Mouse (Mus musculus) hindbrain, embryonic 15.5 days (tissue): Measurements from ENCODE around the gene Ddb1. TPM values are rescaled to one million over a fixed set of nuclear protein-coding genes. Genes with fewer than 3 reads are reported as not detected.

ENCODE experiments used
- ATAC-seq: fragments of 200-750 bp; cut with Nextera tagmentation; 2 replicates; pipeline ENCODE4 v1.8.0; 2017; ENCODE audit warnings: low read depth, moderate number of reproducible peaks, moderate TSS enrichment; ENCODE audit not compliant: low FRiP score
- H3K27ac ChIP-seq: fragments of 300-500 bp; sonication (generic); replicated peaks from 2 replicates; pipeline ENCODE4 v1.5.1; 2015; ENCODE audit warnings: mild to moderate bottlenecking, inconsistent platforms
- H3K27me3 ChIP-seq: fragments of 300-500 bp; sonication (generic); 2 replicates; pipeline ENCODE4 v1.6.1; 2015; ENCODE audit warnings: control low read depth, inconsistent platforms
- H3K36me3 ChIP-seq: fragments of 300-500 bp; sonication (generic); 2 replicates; pipeline ENCODE4 v1.6.1; 2015; ENCODE audit warnings: control low read depth, inconsistent platforms
- H3K4me1 ChIP-seq: fragments of 300-500 bp; sonication (generic); replicated peaks from 2 replicates; pipeline ENCODE4 v1.6.1; 2015; ENCODE audit warnings: control low read depth, inconsistent platforms
- H3K4me2 ChIP-seq: fragments of 300-500 bp; sonication (generic); 2 replicates; pipeline ENCODE4 v1.6.1; 2015; ENCODE audit warnings: moderate library complexity, mild to moderate bottlenecking, inconsistent platforms
- H3K4me3 ChIP-seq: fragments of 300-500 bp; sonication (generic); 2 replicates; pipeline ENCODE4 v1.5.1; 2015; ENCODE audit warnings: mild to moderate bottlenecking, inconsistent platforms
- H3K9ac ChIP-seq: fragments of 300-500 bp; sonication (generic); 2 replicates; pipeline ENCODE4 v1.6.1; 2015; ENCODE audit warnings: inconsistent platforms
- H3K9me3 ChIP-seq: fragments of 300-500 bp; sonication (generic); 2 replicates; pipeline ENCODE4 v1.6.1; 2016; ENCODE audit warnings: control low read depth, inconsistent platforms
- WGBS: fragments of 180-500 bp; shearing (Covaris S2); methylation state at CpG from one replicate; pipeline ENCODE4 v1.1.7; 2015; 5-methylcytosine and 5-hydroxymethylcytosine counted together
- polyA plus RNA-seq: library from polyadenylated mRNA; unstranded; fragments of >200 nt; fragmentation: Nextera tagmentation; extraction: Ambion mirVana; gene quantifications from 2 replicates; pipeline ENCODE4 v1.2.1, GENCODE M21; 2015

The Ddb1 gene
- polyA plus RNA-seq, 1 experiment from 2014 or later = 221 TPM

GRCm38 (mm10) chr19:10640589-10641378, 35.7 kb downstream of the Ddb1 start:
- no peak for ATAC-seq
- Histone ChIP-seq H3K4me1 (no peaks in the 10 kb centered on the region), H3K27ac (no peak overlapping the region), H3K9ac (no peak overlapping the region), H3K9me3 (no peaks in the 10 kb centered on the region), H3K27me3 (no peaks in the 10 kb centered on the region), H3K4me3 (no peak overlapping the region), H3K4me2 (no peak overlapping the region), H3K36me3 (no peaks in the 10 kb centered on the region)
- WGBS = 54% methylated on average over 13 of the region's 13 CpGs

GRCm38 (mm10) chr19:10645616-10646015, 40.5 kb downstream of the Ddb1 start:
- Histone ChIP-seq H3K4me2 (no peak overlapping the region), H3K9ac (no peak overlapping the region), H3K27me3 (no peaks in the 10 kb centered on the region), H3K27ac (no peak overlapping the region), H3K4me3 (no peak overlapping the region), H3K36me3 (no peaks in the 10 kb centered on the region), H3K4me1 (no peaks in the 10 kb centered on the region), H3K9me3 (no peaks in the 10 kb centered on the region)
- no peak for ATAC-seq
- WGBS = 84% methylated on average over 2 of the region's 2 CpGs

- Histone ChIP-seq H3K27ac (no peak overlapping the region), H3K27me3 (no peaks in the 10 kb centered on the region), H3K9ac (no peak overlapping the region), H3K4me3 (no peak overlapping the region), H3K9me3 (no peaks in the 10 kb centered on the region), H3K4me2 (no peak overlapping the region), H3K36me3 (no peaks in the 10 kb centered on the region), H3K4me1 (no peaks in the 10 kb centered on the region)
- 79% methylated on average over 8 of the region's 8 CpGs for WGBS
- no peak for ATAC-seq
Observed at GRCm38 (mm10) chr19:10648156-10648555, 43.0 kb downstream of the Ddb1 start.

GRCm38 (mm10) chr19:10656058-10656457, 50.9 kb downstream of the Ddb1 start:
- Histone ChIP-seq H3K9me3 (no peaks in the 10 kb centered on the region), H3K4me3 (no peak overlapping the region), H3K9ac (no peak overlapping the region), H3K27ac (no peak overlapping the region), H3K27me3 (no peaks in the 10 kb centered on the region), H3K36me3 (no peaks in the 10 kb centered on the region), H3K4me1 (no peaks in the 10 kb centered on the region), H3K4me2 (no peak overlapping the region)
- 54% methylated on average over 3 of the region's 3 CpGs for WGBS
- no peak for ATAC-seq

- ATAC-seq = no peak
- Histone ChIP-seq H3K27me3 (no peaks in the 10 kb centered on the region), H3K9ac (no peak overlapping the region), H3K4me1 (no peaks in the 10 kb centered on the region), H3K36me3 (no peaks in the 10 kb centered on the region), H3K4me2 (no peak overlapping the region), H3K4me3 (no peak overlapping the region), H3K9me3 (no peaks in the 10 kb centered on the region), H3K27ac (no peak overlapping the region)
- 89% methylated on average over 5 of the region's 5 CpGs for WGBS
Observed at GRCm38 (mm10) chr19:10657742-10658141, 52.6 kb downstream of the Ddb1 start.

GRCm38 (mm10) chr19:10658406-10658805, 53.3 kb downstream of the Ddb1 start:
- H3K9ac ChIP-seq = no peak overlapping the region
- no peak overlapping the region for H3K4me3 ChIP-seq
- ATAC-seq = no peak
- H3K4me1 ChIP-seq = no peaks in the 10 kb centered on the region
- 80% methylated on average over 2 of the region's 2 CpGs for WGBS
- H3K27ac ChIP-seq = no peak overlapping the region
- H3K27me3 ChIP-seq = no peaks in the 10 kb centered on the region
- no peaks in the 10 kb centered on the region for H3K9me3 ChIP-seq
- H3K36me3 ChIP-seq = no peaks in the 10 kb centered on the region
- no peak overlapping the region for H3K4me2 ChIP-seq

GRCm38 (mm10) chr19:10661373-10661772, 56.2 kb downstream of the Ddb1 start:
- ATAC-seq = no peak
- H3K9me3 ChIP-seq = no peaks in the 10 kb centered on the region
- no peaks in the 10 kb centered on the region for H3K36me3 ChIP-seq
- no peak overlapping the region for H3K4me3 ChIP-seq
- no peak overlapping the region for H3K27ac ChIP-seq
- no peaks in the 10 kb centered on the region for H3K27me3 ChIP-seq
- H3K9ac ChIP-seq = no peak overlapping the region
- WGBS = 77% methylated on average over 5 of the region's 5 CpGs
- no peaks in the 10 kb centered on the region for H3K4me1 ChIP-seq
- H3K4me2 ChIP-seq = no peak overlapping the region

GRCm38 (mm10) chr19:10661919-10662318, 56.8 kb downstream of the Ddb1 start:
- H3K4me2 ChIP-seq = no peak overlapping the region
- 93% methylated on average over 2 of the region's 2 CpGs for WGBS

GRCm38 (mm10) chr19:10662665-10663064, 57.5 kb downstream of the Ddb1 start:
- no peaks in the 10 kb centered on the region for H3K27me3 ChIP-seq
- no peak overlapping the region for H3K27ac ChIP-seq
- no peak overlapping the region for H3K4me3 ChIP-seq
- H3K9ac ChIP-seq = no peak overlapping the region
- H3K4me2 ChIP-seq = no peak overlapping the region
- H3K4me1 ChIP-seq = no peaks in the 10 kb centered on the region
- H3K9me3 ChIP-seq = no peaks in the 10 kb centered on the region
- no peak for ATAC-seq
- 78% methylated on average over 3 of the region's 3 CpGs for WGBS
- no peaks in the 10 kb centered on the region for H3K36me3 ChIP-seq

More at GRCm38 (mm10) chr19:10661919-10662318, 56.8 kb downstream of the Ddb1 start:
- Histone ChIP-seq H3K9me3 (no peaks in the 10 kb centered on the region), H3K36me3 (no peaks in the 10 kb centered on the region), H3K4me3 (no peak overlapping the region), H3K27ac (no peak overlapping the region), H3K9ac (no peak overlapping the region), H3K27me3 (no peaks in the 10 kb centered on the region), H3K4me1 (no peaks in the 10 kb centered on the region)
- no peak for ATAC-seq

GRCm38 (mm10) chr19:10665093-10665492, 60.0 kb downstream of the Ddb1 start:
- no peak overlapping the region for H3K4me3 ChIP-seq
- H3K27ac ChIP-seq = no peak overlapping the region
- H3K9ac ChIP-seq = no peak overlapping the region
- H3K4me2 ChIP-seq = no peak overlapping the region
- WGBS = 67% methylated on average over 3 of the region's 3 CpGs
- no peak for ATAC-seq
- H3K36me3 ChIP-seq = no peaks in the 10 kb centered on the region
- no peaks in the 10 kb centered on the region for H3K9me3 ChIP-seq
- H3K27me3 ChIP-seq = no peaks in the 10 kb centered on the region
- no peaks in the 10 kb centered on the region for H3K4me1 ChIP-seq

- ATAC-seq = peak; percentile 84
Observed at GRCm38 (mm10) chr19:10665499-10665898, 60.4 kb downstream of the Ddb1 start.

GRCm38 (mm10) chr19:10671319-10671718, 66.2 kb downstream of the Ddb1 start:
- no peaks in the 10 kb centered on the region for H3K9me3 ChIP-seq
- no peak overlapping the region for H3K27ac ChIP-seq
- H3K4me2 ChIP-seq = no peak overlapping the region
- no peak for ATAC-seq
- no peak overlapping the region for H3K9ac ChIP-seq
- no peaks in the 10 kb centered on the region for H3K36me3 ChIP-seq
- H3K4me1 ChIP-seq = no peaks in the 10 kb centered on the region
- H3K4me3 ChIP-seq = no peak overlapping the region
- WGBS = 94% methylated on average over 4 of the region's 4 CpGs
- H3K27me3 ChIP-seq = no peaks in the 10 kb centered on the region

More at GRCm38 (mm10) chr19:10665499-10665898, 60.4 kb downstream of the Ddb1 start:
- 15% methylated on average over 2 of the region's 2 CpGs for WGBS
- Histone ChIP-seq H3K36me3 (no peaks in the 10 kb centered on the region), H3K4me3 (no peak overlapping the region), H3K9me3 (no peaks in the 10 kb centered on the region), H3K4me1 (no peaks in the 10 kb centered on the region), H3K27me3 (no peaks in the 10 kb centered on the region), H3K4me2 (no peak overlapping the region), H3K27ac (no peak overlapping the region), H3K9ac (no peak overlapping the region)
